In genomic region chr8:110673168-110673567, GRCm38 (mm10) we compare ENCODE assay signal across 16 mouse cellular contexts. TPM values are rescaled to one million over a fixed set of nuclear protein-coding genes. Genes with fewer than 3 reads are reported as not detected.
DNase-seq lines count a peak whose midpoint lies in the region; ATAC-seq and TF ChIP-seq lines count a peak whose summit lies in the region.
"Had no signal": no experiment of that assay in that cellular context is flagged by ENCODE, and none has a peak within 500 bp of the region (broad histone marks: within the 10 kb centered on the region; RNA-seq: fewer than 3 reads in every experiment).

No protein-coding gene starts in this region.

- H3K9ac ChIP-seq in lung, embryonic 15.5 days = no peak overlapping the region
- no peak overlapping the region for H3K9ac ChIP-seq in kidney, embryonic 15.5 days
- H3K9ac ChIP-seq: forebrain, embryonic 12.5 days; limb, embryonic 12.5 days; neural tube, embryonic 13.5 days had no signal

- ATAC-seq in lung, embryonic 15.5 days (ENCODE audit: borderline replicate concordance, extremely low read depth, low FRiP score, low TSS enrichment) = no peak
- no peak for ATAC-seq in kidney, embryonic 15.5 days (replicated peaks; ENCODE audit: low FRiP score)
- ATAC-seq: intestine, embryonic 16.5 days; midbrain, embryonic 16.5 days had no signal

- no peak overlapping the region for H3K4me2 ChIP-seq in lung, embryonic 15.5 days
- H3K4me2 ChIP-seq in kidney, embryonic 15.5 days = no peak overlapping the region
- H3K4me2 ChIP-seq: forebrain, embryonic 12.5 days; limb, embryonic 12.5 days; neural tube, embryonic 13.5 days had no signal

- no peak for TF ChIP-seq POLR2A in thymus, adult 2 months (IDR thresholded peaks at IDR 0.05; ENCODE audit: control insufficient read depth, extremely low read depth, insufficient read depth, low read length, poor library complexity)

- peaks cover 7% of the 10 kb centered on the region; the same call in 1 of the 2 replicates for H3K36me3 ChIP-seq in lung, embryonic 15.5 days
- peaks cover 32% of the 10 kb centered on the region for H3K36me3 ChIP-seq in kidney, embryonic 15.5 days
- H3K36me3 ChIP-seq in thymus, adult 2 months (ENCODE audit: control insufficient read depth, insufficient read depth, low read length) = no peaks in the 10 kb centered on the region

- peak overlapping the region; percentile 78 for H3K27ac ChIP-seq in lung, embryonic 15.5 days
- peak overlapping the region; percentile 79 for H3K27ac ChIP-seq in kidney, embryonic 15.5 days
- H3K27ac ChIP-seq in thymus, adult 2 months (ENCODE audit: control insufficient read depth, insufficient read depth, low read length) = no peak overlapping the region
- H3K27ac ChIP-seq: forebrain, embryonic 12.5 days; limb, embryonic 12.5 days had no signal

- no peak overlapping the region for H3K4me3 ChIP-seq in lung, embryonic 15.5 days
- no peak overlapping the region for H3K4me3 ChIP-seq in kidney, embryonic 15.5 days (replicated peaks)
- no peak overlapping the region for H3K4me3 ChIP-seq in thymus, adult 2 months (ENCODE audit: control insufficient read depth, insufficient read depth, low read length)
- H3K4me3 ChIP-seq: forebrain, embryonic 12.5 days; limb, embryonic 12.5 days; neural tube, embryonic 13.5 days had no signal

- DNase-seq in gastrocnemius, postnatal 25 days = peak; percentile 22
- no peak for DNase-seq in gastrocnemius, adult 18-20 months (ENCODE audit: low spot score)
- DNase-seq in lung, postnatal 14 days = no peak
- DNase-seq in lung, postnatal 4 days = peak; percentile 49 to 68
- no peak for DNase-seq in thymus, adult 2 months
- no peak for DNase-seq in thymus, postnatal 14 days
- DNase-seq: B cell, adult 2 months; cerebellum, adult 9-11 months; heart, postnatal 4 days had no signal

- WGBS in lung, embryonic 15.5 days = 53% methylated on average over 2 of the region's 2 CpGs
- 72% methylated on average over 2 of the region's 2 CpGs for WGBS in kidney, embryonic 15.5 days
- 90% methylated on average over 2 of the region's 2 CpGs for WGBS in thymus, adult 2 months

- TF ChIP-seq CTCF in thymus, adult 2 months (IDR thresholded peaks at IDR 0.05; ENCODE audit: borderline replicate concordance, control insufficient read depth, extremely low read depth, insufficient read depth, low read length, poor library complexity) = no peak

- no peaks in the 10 kb centered on the region for H3K9me3 ChIP-seq in lung, embryonic 15.5 days
- H3K9me3 ChIP-seq in kidney, embryonic 15.5 days (replicated peaks) = no peaks in the 10 kb centered on the region
- H3K9me3 ChIP-seq: forebrain, embryonic 12.5 days; limb, embryonic 12.5 days; neural tube, embryonic 13.5 days had no signal

- no peaks in the 10 kb centered on the region for H3K27me3 ChIP-seq in lung, embryonic 15.5 days
- H3K27me3 ChIP-seq in kidney, embryonic 15.5 days = no peaks in the 10 kb centered on the region
- no peaks in the 10 kb centered on the region for H3K27me3 ChIP-seq in thymus, adult 2 months (ENCODE audit: control insufficient read depth, insufficient read depth, low read length)
- H3K27me3 ChIP-seq: forebrain, embryonic 12.5 days; limb, embryonic 12.5 days; neural tube, embryonic 13.5 days had no signal

- H3K4me1 ChIP-seq in lung, embryonic 15.5 days = peaks cover 53% of the 10 kb centered on the region
- H3K4me1 ChIP-seq in kidney, embryonic 15.5 days = peaks cover 11% of the 10 kb centered on the region; the same call in 1 of the 2 replicates
- H3K4me1 ChIP-seq in thymus, adult 2 months (replicated peaks; ENCODE audit: control insufficient read depth, insufficient read depth, low read length) = no peaks in the 10 kb centered on the region
- H3K4me1 ChIP-seq: forebrain, embryonic 12.5 days; neural tube, embryonic 13.5 days had no signal

RNA-seq across cellular contexts. Expression of gene Mtss1l, which starts 48.1 kb away (rescaled TPM):
- total RNA-seq in gastrocnemius, postnatal 25 days (2021) = 10 to 100 TPM; 64.7 to 82.3 TPM
- 100 to 1,000 TPM; 104 to 126 TPM for total RNA-seq in gastrocnemius, adult 18-20 months (2021)
- polyA plus RNA-seq in lung, embryonic 15.5 days (2015; fragmentation: Nextera tagmentation; extraction: Ambion mirVana) = 23.0 and 27.9 TPM in 2 replicates
- 8.3 and 8.4 TPM in 2 replicates for polyA plus RNA-seq in kidney, embryonic 15.5 days (2015; fragmentation: Nextera tagmentation; extraction: Ambion mirVana)
- 38.7 and 43.6 TPM in 2 replicates for polyA plus RNA-seq in thymus, adult 2 months (2012; rRNA removed)

RNA-seq across cellular contexts. Expression of gene Vac14, which starts 54.8 kb away (rescaled TPM):
- total RNA-seq in gastrocnemius, postnatal 25 days (2021) = 10 to 100 TPM; 15.4 to 16.2 TPM
- total RNA-seq in gastrocnemius, adult 18-20 months (2021) = 10 to 100 TPM; 19.7 to 20.7 TPM
- 18.2 and 19.1 TPM in 2 replicates for polyA plus RNA-seq in lung, embryonic 15.5 days (2015; fragmentation: Nextera tagmentation; extraction: Ambion mirVana)
- polyA plus RNA-seq in kidney, embryonic 15.5 days (2015; fragmentation: Nextera tagmentation; extraction: Ambion mirVana) = 22.2 and 23.3 TPM in 2 replicates
- polyA plus RNA-seq in thymus, adult 2 months (2012; rRNA removed) = 59.4 and 68.2 TPM in 2 replicates

Comparison
In these comparisons a context has a peak if more than half of its experiments do, and no peak if none do; other contexts are left out.
1. DNase-seq: peak in gastrocnemius, postnatal 25 days (single experiment) and lung, postnatal 4 days (2 of 2); none in gastrocnemius, adult 18-20 months (single experiment), lung, postnatal 14 days (single experiment), thymus, adult 2 months (single experiment) and thymus, postnatal 14 days (single experiment).